Mouse (Mus musculus) heart, adult 2 months (tissue): ENCODE measurements at regions not wholly inside any gene's neighbourhood (a gene's known extent, or its start where the extent isn't known, plus 50 kb on each side); places are given as distances from the start of the nearest gene placed in this dataset.

Experiments used
- CTCF ChIP-seq: fragments of 200-600 bp; IDR thresholded peaks from 2 replicates; pipeline ENCODE4 v1.8.1; 2022; ENCODE audit warnings: antibody characterized with exemption, mild to moderate bottlenecking, moderate library complexity
- EP300 ChIP-seq: fragments of 200-500 bp; IDR thresholded peaks from 2 replicates; pipeline ENCODE4 v1.6.1; 2011; ENCODE audit warnings: low read depth, low read length, control low read depth; ENCODE audit not compliant: insufficient read depth
- POLR2A ChIP-seq: fragments of 200-500 bp; IDR thresholded peaks from 2 replicates; pipeline ENCODE4 v1.6.1; 2011; ENCODE audit warnings: mild to moderate bottlenecking, low read depth, low read length, control low read depth; ENCODE audit not compliant: insufficient read depth

GRCm38 (mm10) chr10:98543998-98544349 lies 370.2 kb upstream of the Atp2b1 start:
- TF ChIP-seq CTCF: no peak
- no peak for TF ChIP-seq POLR2A
- TF ChIP-seq EP300: no peak
